Mouse (Mus musculus) kidney, adult 2 months (tissue): ENCODE measurements around the gene Rwdd3. TPM values are rescaled to one million over a fixed set of nuclear protein-coding genes. Genes with fewer than 3 reads are reported as not detected.

Source experiments
- DNase-seq: peaks from one replicate; pipeline ENCODE4 v3.0.0; 2021
- H3K27ac ChIP-seq: fragments of 200-500 bp; 2 replicates; pipeline ENCODE4 v1.5.1; 2012; ENCODE audit warnings: low read depth, low read length, control low read depth, inconsistent platforms; ENCODE audit not compliant: insufficient read depth
- H3K27me3 ChIP-seq: fragments of 200-500 bp; replicated peaks from 2 replicates; pipeline ENCODE4 v1.6.1; 2012; ENCODE audit warnings: mild to moderate bottlenecking, moderate library complexity, low read length, inconsistent platforms; ENCODE audit not compliant: control insufficient read depth, insufficient read depth
- H3K36me3 ChIP-seq: fragments of 200-500 bp; 2 replicates; pipeline ENCODE4 v1.6.1; 2012; ENCODE audit warnings: mild to moderate bottlenecking, moderate library complexity, low read length, inconsistent platforms; ENCODE audit not compliant: control insufficient read depth, insufficient read depth
- H3K4me1 ChIP-seq: fragments of 200-500 bp; 2 replicates; pipeline ENCODE4 v1.6.1; 2011; ENCODE audit warnings: low read length; ENCODE audit not compliant: control insufficient read depth, insufficient read depth
- H3K4me3 ChIP-seq: fragments of 200-500 bp; 2 replicates; pipeline ENCODE4 v1.5.1; 2011; ENCODE audit warnings: mild to moderate bottlenecking, low read depth, low read length, control low read depth; ENCODE audit not compliant: insufficient read depth
- CTCF ChIP-seq: fragments of 200-500 bp; conservative IDR thresholded peaks from 2 replicates; pipeline ENCODE4 v1.5.1; 2011; ENCODE audit warnings: low read depth, mild to moderate bottlenecking, control low read depth, low read length, moderate library complexity, mixed read lengths; ENCODE audit not compliant: insufficient read depth, insufficient read length
- POLR2A ChIP-seq: fragments of 200-500 bp; IDR thresholded peaks from one replicate; pipeline ENCODE4 v1.6.1; 2011; ENCODE audit warnings: low read depth, low read length, control low read depth
- WGBS: fragments of 180-500 bp; shearing (Covaris S2); methylation state at CpG from one replicate; pipeline ENCODE4 v1.1.7; 2018; 5-methylcytosine and 5-hydroxymethylcytosine counted together
- polyA plus RNA-seq: library from polyadenylated mRNA; depleted of rRNA; stranded (reverse); fragments of >200 nt; gene quantifications from 2 replicates; pipeline ENCODE4 v1.2.3, GENCODE M21; 2012

The Rwdd3 gene
- polyA plus RNA-seq, 1 experiment, result 4.3 TPM

DNA sequence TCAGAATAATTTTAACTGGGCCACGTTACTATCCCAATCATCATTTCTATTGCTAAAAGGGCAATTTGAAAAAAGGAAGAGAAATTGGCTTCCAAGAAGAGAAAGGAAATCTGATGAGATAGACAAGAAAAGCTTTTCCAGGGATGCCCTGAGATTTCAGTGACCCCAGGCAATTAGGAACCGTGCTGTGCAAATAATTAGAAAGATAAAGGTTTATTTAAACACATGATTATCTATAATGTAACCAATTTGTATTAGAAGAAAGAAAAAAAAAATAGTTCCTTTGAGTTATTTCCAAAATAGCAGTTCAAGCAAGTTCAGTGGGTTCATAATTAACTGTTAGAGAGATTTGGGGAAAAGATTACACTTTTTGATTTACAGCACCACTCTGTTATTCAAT is 1.2 kb upstream of the Rwdd3 start:
- Histone ChIP-seq H3K36me3 (no peaks in the 10 kb centered on the region), H3K4me1 (peaks cover 5% of the 10 kb centered on the region; the same call in 1 of the 2 replicates), H3K27me3 (no peaks in the 10 kb centered on the region), H3K4me3 (no peak overlapping the region), H3K27ac (no peak overlapping the region)
- TF ChIP-seq CTCF, result no peak
- TF ChIP-seq POLR2A, result no peak
- WGBS, result 83% methylated on average over 2 of the region's 2 CpGs
- DNase-seq, result no peak

DNA sequence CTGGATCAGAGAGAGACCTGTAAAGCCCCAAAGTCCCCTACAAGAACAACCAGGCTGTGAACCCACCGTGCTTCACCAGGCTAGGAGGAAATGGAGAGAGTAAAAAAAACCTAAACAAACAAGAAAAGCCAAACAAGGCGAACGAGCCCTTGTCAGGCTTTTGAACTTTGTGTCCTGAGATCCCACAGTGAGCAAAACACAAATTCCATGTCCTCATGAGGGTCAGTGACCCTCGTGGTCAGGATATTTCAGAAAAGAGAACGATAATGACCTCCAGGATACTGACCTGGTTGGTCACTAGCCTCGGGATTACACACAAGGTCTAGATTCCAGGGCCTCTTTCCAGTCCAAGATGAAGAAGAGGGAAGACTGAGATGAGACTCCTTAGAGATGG is 374 bp upstream of the Rwdd3 start:
- peaks cover 5% of the 10 kb centered on the region; the same call in 1 of the 2 replicates for H3K4me1 ChIP-seq
- peak overlapping the region; percentile 97 for H3K4me3 ChIP-seq
- TF ChIP-seq POLR2A (no peak), CTCF (no peak)
- H3K36me3 ChIP-seq, result no peaks in the 10 kb centered on the region
- H3K27ac ChIP-seq, result peak overlapping the region; percentile 73; the same call in 1 of the 2 replicates
- DNase-seq, result peak; percentile 80
- no peaks in the 10 kb centered on the region for H3K27me3 ChIP-seq
- 18% methylated on average over 6 of the region's 6 CpGs for WGBS

DNA sequence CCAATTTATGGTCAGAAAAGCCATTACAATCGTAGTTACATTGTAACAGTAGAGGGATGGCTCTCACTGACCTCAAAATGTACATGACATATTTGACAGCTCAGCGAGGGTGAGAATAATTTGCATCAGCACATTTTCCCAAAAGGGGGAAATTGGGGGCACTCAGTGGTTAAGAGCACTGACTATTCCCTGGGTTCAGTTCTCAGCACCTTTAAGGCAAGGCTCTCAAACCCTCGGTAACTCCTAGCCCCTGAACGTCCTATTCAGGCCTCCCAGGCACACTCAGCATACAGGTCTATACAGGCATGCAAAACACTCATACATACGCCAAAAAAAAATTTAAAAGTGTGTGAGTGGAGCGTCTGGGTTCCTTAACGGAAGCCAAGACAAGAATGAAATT is 864 bp downstream of the Rwdd3 start:
- DNase-seq, result no peak

DNA sequence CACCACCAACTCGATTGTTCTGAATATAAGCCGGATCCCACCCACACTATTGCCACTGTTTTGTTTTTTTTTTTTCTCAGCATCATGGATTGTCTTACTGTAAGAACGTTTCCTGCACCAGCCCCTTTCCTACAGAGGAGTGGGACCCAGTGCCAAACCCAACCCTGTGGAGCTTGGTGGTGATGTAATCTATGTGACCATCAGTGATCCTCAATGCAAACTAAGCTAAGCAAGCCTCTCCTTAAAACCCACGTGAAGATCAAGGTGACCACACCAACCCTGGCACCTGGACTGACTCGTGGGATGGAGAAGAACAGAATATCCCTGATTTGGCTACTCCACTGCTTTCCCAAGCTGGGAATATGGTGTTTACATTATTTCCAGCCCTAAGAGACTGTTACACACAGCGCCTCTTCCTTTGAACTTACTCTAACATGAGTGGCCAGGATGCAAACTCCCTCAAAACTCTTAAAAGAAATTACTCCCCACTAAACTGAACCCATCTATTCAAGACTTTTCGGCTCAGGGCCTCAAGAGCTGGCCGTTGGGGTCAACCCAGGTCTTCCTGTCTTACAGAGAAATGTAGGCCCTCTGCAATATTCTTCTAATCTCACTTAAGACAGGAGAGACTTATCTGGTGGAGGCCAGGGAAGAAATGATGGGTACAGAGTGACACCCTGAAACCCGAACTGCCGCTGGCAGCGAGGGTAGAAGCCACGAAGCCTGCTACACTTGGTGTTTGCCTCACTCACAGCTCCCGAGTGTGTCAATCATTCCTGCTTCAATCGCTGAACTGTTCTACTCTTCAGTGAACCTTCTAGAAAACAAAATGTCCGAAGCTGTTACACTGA is 2.2 kb downstream of the Rwdd3 start:
- H3K36me3 ChIP-seq, result no peaks in the 10 kb centered on the region
- no peaks in the 10 kb centered on the region for H3K27me3 ChIP-seq
- DNase-seq, result no peak
- peaks cover 5% of the 10 kb centered on the region; the same call in 1 of the 2 replicates for H3K4me1 ChIP-seq
- no peak overlapping the region for H3K27ac ChIP-seq
- H3K4me3 ChIP-seq, result no peak overlapping the region
- WGBS, result 77% methylated on average over 15 of the region's 15 CpGs
- no peak for TF ChIP-seq POLR2A

More for the DNA sequence above, 864 bp downstream of the Rwdd3 start:
- Histone ChIP-seq H3K4me3 (no peak overlapping the region), H3K27ac (no peak overlapping the region), H3K4me1 (peaks cover 5% of the 10 kb centered on the region; the same call in 1 of the 2 replicates), H3K27me3 (no peaks in the 10 kb centered on the region), H3K36me3 (no peaks in the 10 kb centered on the region)
- TF ChIP-seq POLR2A (no peak), CTCF (no peak)
- 50% methylated on average over 7 of the region's 7 CpGs for WGBS

DNA sequence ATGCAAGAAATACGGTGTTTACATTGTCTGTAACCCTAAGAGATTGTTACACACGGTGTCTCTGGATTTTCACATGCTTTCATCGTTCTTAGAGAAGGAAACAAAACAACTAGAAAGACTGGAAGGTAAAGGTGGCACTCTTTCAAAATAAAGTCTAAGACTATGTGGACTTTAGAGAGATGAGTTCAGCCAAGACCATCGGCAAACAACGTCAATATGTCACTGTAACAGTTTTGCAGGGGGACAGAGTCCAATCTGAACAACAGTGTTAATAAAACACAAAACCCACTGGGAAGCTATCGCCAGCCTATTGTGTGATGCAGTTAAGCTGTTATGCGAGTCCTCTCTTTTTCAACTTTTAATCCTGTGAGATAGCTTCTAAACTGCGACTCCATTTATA is 2.9 kb downstream of the Rwdd3 start:
- no peak for DNase-seq
- no peaks in the 10 kb centered on the region for H3K36me3 ChIP-seq
- TF ChIP-seq CTCF, result no peak
- no peak for TF ChIP-seq POLR2A
- no peak overlapping the region for H3K27ac ChIP-seq
- H3K27me3 ChIP-seq, result no peaks in the 10 kb centered on the region
- peaks cover 7% of the 10 kb centered on the region; the same call in 1 of the 2 replicates for H3K4me1 ChIP-seq
- no peak overlapping the region for H3K4me3 ChIP-seq
- WGBS, result 76% methylated on average over 8 of the region's 8 CpGs

DNA sequence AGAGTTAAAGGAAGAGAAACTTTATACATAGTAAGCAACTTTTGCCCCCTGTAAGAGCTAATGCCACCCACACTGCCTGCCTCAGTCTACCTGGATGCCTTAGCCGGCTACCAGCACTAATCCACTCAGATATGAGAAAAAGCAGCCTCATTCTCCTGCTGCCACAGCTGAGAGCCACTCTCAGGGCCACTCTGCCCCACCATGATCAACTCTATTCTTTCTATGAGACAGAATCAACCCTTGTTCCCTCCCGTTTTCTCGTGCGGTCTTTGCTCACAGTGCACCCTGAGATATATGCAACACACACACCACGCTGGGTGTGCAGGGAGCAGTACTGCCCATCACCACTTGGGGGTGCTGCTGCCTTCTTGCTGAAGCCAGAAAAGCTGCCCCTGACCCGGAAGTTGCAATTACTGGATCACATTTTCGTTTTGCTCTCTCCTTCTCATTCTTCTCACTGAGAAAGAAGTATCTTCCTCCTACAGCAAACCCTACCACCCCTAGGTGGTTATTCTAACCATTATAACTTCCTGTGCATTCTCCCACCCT is 8.2 kb downstream of the Rwdd3 start:
- DNase-seq, result peak; percentile 58
- Histone ChIP-seq H3K27me3 (no peaks in the 10 kb centered on the region), H3K27ac (no peak overlapping the region), H3K36me3 (no peaks in the 10 kb centered on the region), H3K4me1 (0 out of 2 replicates have a peak, but pooled peaks cover 2% of the 10 kb centered on the region), H3K4me3 (no peak overlapping the region)
- no peak for TF ChIP-seq POLR2A
- TF ChIP-seq CTCF, result peak; percentile 90
- WGBS, result 51% methylated on average over 7 of the region's 7 CpGs

DNA sequence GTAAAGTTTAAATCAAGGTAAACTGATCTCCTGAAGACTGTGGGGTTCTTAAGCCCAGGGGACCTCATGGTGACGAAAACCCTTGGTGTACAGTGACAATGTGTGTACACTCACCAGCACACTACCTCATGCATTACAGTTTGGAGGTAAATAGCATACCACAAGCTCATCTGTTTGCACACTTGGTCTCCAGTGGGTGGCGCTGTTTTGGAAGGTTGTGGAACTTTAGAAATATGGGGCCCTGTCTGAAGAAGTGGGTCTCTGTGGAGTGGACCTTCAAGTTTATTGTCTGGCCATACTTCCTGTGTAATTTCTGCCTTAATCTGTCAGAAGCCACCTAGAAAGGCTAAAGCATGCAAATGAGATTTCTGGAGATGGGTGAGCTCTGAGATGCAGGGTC is 9.8 kb downstream of the Rwdd3 start:
- Histone ChIP-seq H3K27ac (no peak overlapping the region), H3K36me3 (no peaks in the 10 kb centered on the region), H3K4me1 (0 out of 2 replicates have a peak, but pooled peaks cover 2% of the 10 kb centered on the region), H3K27me3 (no peaks in the 10 kb centered on the region), H3K4me3 (no peak overlapping the region)
- no peak for TF ChIP-seq POLR2A
- TF ChIP-seq CTCF, result peak; percentile 28
- 56% methylated on average over 2 of the region's 2 CpGs for WGBS
- no peak for DNase-seq
